Mouse (Mus musculus): ENCODE results near the gene Cldn11. TPM values are rescaled to one million over a fixed set of nuclear protein-coding genes. Genes with fewer than 3 reads are reported as not detected.
A peak's percentile ranks its signal among the peaks of the same experiment; 100 is the strongest.

Gene Cldn11
- polyA plus RNA-seq, 1 experiment from 2014 or later: 3.6 TPM

DNA sequence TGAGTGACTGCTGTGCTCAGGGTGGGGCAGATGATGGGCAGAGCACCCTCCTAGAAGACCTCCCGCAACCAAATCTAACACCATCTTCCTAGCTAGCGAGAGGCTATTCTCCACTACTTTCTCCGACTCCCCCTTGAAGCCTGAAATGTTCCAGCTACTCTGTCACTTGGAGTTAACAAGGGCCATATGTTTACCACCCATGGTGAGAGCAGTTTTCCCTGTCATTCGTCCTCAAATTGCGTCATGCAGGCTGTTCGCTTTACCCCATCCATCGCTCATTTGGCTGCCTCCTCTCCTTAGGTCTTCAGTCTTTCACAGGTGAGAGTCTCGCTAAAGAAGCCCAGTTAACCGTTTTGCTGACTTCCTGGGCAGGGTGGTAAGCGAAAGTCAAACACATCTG lies 41.7 kb downstream of the Cldn11 start:
- H3K9me3 ChIP-seq (ENCODE audit: low read depth, low read length): no peaks in the 10 kb centered on the region
- no peaks in the 10 kb centered on the region for H3K36me3 ChIP-seq (ENCODE audit: insufficient read depth)
- WGBS: 32% methylated on average over 10 of the region's 10 CpGs
- H3K4me2 ChIP-seq: no peak overlapping the region
- DNase-seq: peak; percentile 51
- TF ChIP-seq CTCF (IDR thresholded peaks at IDR 0.05; ENCODE audit: low read depth): no peak
- ATAC-seq (ENCODE audit: insufficient read depth): peak; percentile 35; the same call in 1 of the 2 replicates
- no peaks in the 10 kb centered on the region for H3K27me3 ChIP-seq (ENCODE audit: insufficient read depth, low read length)
- no peaks in the 10 kb centered on the region for H3K4me1 ChIP-seq (ENCODE audit: insufficient read depth)
- no peak overlapping the region for H3K4me3 ChIP-seq (ENCODE audit: low read depth, low read length)
- H3K27ac ChIP-seq (ENCODE audit: low read depth): no peak overlapping the region
- H3K9ac ChIP-seq: no peak overlapping the region

DNA sequence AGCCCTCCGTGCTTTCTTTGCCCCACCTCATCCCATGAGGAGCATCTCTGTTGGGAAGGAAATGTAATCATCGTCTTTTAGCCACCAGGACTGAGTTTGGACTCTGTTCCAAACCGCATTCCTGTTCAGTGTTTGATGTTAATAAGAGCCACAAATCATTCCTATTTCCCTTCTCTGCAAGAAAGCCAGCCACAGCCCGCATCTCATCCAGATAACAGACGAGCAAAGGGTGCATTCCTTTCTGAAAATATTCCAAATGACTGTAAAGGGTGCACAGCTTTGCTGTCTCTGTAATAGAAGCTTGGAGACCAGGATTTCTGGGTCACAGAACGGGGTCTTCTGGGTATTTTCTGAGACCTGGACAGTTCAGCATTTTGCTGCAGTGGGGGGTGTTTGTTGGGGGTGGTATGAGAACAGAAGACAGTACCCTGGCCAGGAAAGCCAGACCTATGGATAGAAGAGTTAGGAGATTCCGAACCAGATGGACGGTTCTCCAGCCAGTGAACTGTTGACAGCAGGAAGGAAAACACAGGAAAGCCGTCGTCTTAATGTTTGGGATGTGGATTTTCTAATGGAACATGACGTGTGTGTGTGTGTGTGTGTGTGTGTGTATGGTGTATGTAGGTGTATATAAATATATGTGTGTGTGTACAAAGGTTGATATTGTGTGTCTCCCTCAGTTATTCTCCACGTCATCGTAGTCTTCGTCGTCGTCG lies 49.6 kb downstream of the Cldn11 start:
- no peak overlapping the region; the same call in 1 of the 2 replicates for H3K9ac ChIP-seq
- H3K36me3 ChIP-seq (ENCODE audit: insufficient read depth): no peaks in the 10 kb centered on the region
- 0 out of 2 replicates have a peak, but pooled peaks cover 4% of the 10 kb centered on the region for H3K4me1 ChIP-seq (ENCODE audit: insufficient read depth)
- H3K4me2 ChIP-seq: no peak overlapping the region
- no peak overlapping the region for H3K27ac ChIP-seq (ENCODE audit: low read depth)
- DNase-seq (peak; percentile 47), ATAC-seq (ENCODE audit: insufficient read depth) (peak; percentile 70; the same call in 1 of the 2 replicates)
- TF ChIP-seq CTCF (IDR thresholded peaks at IDR 0.05; ENCODE audit: low read depth): no peak
- H3K9me3 ChIP-seq (ENCODE audit: low read depth, low read length): no peaks in the 10 kb centered on the region
- WGBS: 55% methylated on average over 17 of the region's 17 CpGs
- no peaks in the 10 kb centered on the region for H3K27me3 ChIP-seq (ENCODE audit: insufficient read depth, low read length)
- no peak overlapping the region for H3K4me3 ChIP-seq (ENCODE audit: low read depth, low read length)

DNA sequence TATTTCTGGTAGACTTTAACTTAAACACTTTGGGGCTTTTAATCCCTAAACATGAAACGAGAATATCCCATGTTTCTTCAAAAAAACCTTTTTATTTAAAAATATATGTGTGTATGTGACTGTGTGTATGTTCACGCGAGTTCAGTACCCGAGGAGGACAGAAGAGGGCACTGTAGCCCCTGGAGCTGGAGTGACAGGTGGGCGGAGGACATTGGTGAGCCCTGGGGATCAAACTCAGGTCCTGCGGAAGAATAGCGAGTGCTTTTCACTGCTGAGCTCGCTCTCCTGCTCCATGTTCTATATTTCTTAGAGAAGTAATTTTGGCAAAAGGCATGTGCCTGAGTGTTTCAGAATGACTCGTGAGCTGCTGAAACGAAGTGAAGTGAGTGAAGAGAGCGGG lies 54.2 kb downstream of the Cldn11 start:
- H3K4me2 ChIP-seq: no peak overlapping the region
- WGBS: 82% methylated on average over 11 of the region's 11 CpGs
- no peak overlapping the region for H3K4me3 ChIP-seq (ENCODE audit: low read depth, low read length)
- DNase-seq (no peak), ATAC-seq (ENCODE audit: insufficient read depth) (no peak)
- no peak overlapping the region for H3K9ac ChIP-seq
- H3K27ac ChIP-seq (ENCODE audit: low read depth): no peak overlapping the region
- H3K9me3 ChIP-seq (ENCODE audit: low read depth, low read length): no peaks in the 10 kb centered on the region
- H3K27me3 ChIP-seq (ENCODE audit: insufficient read depth, low read length): no peaks in the 10 kb centered on the region
- H3K4me1 ChIP-seq (ENCODE audit: insufficient read depth): peaks cover 12% of the 10 kb centered on the region
- no peaks in the 10 kb centered on the region for H3K36me3 ChIP-seq (ENCODE audit: insufficient read depth)
- 0 out of 2 replicates have a peak, but pooled peaks have one; percentile 11 for TF ChIP-seq CTCF (IDR thresholded peaks at IDR 0.05; ENCODE audit: low read depth)

DNA sequence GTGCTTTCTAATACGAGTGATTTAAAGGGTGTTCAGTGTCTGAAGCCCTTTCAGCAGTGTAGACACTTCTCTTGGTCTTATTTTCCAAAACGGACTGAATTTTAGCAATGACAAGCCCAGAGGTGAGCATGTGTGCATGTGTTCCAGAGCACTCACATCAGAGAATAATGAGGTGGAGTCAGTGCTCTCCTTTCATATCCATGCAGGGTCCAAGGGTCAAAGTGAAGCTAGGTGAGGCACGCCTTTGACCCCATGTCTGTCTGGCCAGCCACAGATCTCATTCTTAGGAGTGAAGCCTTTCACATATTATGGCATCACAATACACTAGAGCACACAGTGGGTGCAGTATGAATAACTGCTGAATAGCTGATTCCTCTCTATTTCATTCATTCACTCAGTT lies 55.4 kb downstream of the Cldn11 start:
- no peaks in the 10 kb centered on the region for H3K36me3 ChIP-seq (ENCODE audit: insufficient read depth)
- WGBS: 63% methylated on average over 3 of the region's 3 CpGs
- no peak for TF ChIP-seq CTCF (IDR thresholded peaks at IDR 0.05; ENCODE audit: low read depth)
- H3K4me2 ChIP-seq: no peak overlapping the region
- no peak for DNase-seq
- H3K4me3 ChIP-seq (ENCODE audit: low read depth, low read length): no peak overlapping the region
- ATAC-seq (ENCODE audit: insufficient read depth): no peak
- H3K4me1 ChIP-seq (ENCODE audit: insufficient read depth): peaks cover 8% of the 10 kb centered on the region
- H3K27me3 ChIP-seq (ENCODE audit: insufficient read depth, low read length): no peaks in the 10 kb centered on the region
- H3K9me3 ChIP-seq (ENCODE audit: low read depth, low read length): no peaks in the 10 kb centered on the region
- no peak overlapping the region for H3K9ac ChIP-seq
- H3K27ac ChIP-seq (ENCODE audit: low read depth): no peak overlapping the region

DNA sequence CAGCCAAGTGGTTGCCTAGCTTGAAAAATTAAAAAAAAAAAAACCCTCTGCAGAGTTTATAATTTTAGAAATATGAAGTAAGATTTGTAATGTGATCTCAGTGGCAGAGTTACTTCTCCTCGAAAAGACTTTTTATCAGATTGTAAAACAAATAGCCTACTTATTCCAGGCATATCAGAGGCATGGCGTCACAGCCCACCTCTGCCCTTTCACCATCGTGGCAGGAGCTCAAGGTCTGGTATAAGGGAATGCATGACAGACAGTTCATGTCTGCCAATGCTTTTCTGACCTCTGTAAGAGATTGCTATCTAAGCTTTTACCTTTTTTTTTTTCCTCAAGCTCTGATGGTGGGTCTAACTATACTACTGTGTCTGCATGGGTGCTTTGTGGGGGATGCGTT lies 58.3 kb downstream of the Cldn11 start:
- Histone ChIP-seq H3K9ac (no peak overlapping the region), H3K4me1 (ENCODE audit: insufficient read depth) (peaks cover 8% of the 10 kb centered on the region), H3K4me2 (no peak overlapping the region), H3K9me3 (ENCODE audit: low read depth, low read length) (no peaks in the 10 kb centered on the region), H3K27me3 (ENCODE audit: insufficient read depth, low read length) (no peaks in the 10 kb centered on the region), H3K4me3 (ENCODE audit: low read depth, low read length) (no peak overlapping the region), H3K27ac (ENCODE audit: low read depth) (no peak overlapping the region), H3K36me3 (ENCODE audit: insufficient read depth) (no peaks in the 10 kb centered on the region)
- 25% methylated on average over 4 of the region's 4 CpGs for WGBS
- DNase-seq (no peak), ATAC-seq (ENCODE audit: insufficient read depth) (peak; percentile 42; the same call in 1 of the 2 replicates)
- no peak for TF ChIP-seq CTCF (IDR thresholded peaks at IDR 0.05; ENCODE audit: low read depth)

DNA sequence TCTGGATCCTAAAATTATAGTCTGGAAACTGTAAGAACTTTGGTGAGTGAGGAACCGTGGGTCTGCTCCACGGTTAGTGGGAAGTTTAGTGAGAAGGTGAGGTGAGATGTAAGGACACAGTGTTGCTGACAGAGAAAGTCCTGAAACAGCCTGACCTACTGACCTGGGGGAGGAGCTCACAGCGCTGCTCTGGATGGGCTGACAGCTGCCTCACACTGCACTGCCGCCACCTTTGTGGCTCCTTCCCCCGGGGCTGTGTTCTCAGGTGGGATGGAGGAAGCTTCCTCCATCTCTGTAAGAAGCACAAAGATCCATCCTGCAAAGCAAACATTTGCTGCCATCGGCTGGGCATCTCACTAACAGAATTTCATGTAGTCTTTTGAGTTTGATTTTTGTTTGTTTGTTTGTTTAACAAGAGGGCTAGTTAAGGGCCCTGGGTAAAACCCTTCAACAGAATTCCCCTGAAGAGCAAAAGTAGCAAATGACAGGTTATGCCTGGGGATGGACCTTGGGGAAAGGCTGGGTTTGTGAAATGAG lies 58.8 kb downstream of the Cldn11 start:
- Histone ChIP-seq H3K4me3 (ENCODE audit: low read depth, low read length) (no peak overlapping the region), H3K36me3 (ENCODE audit: insufficient read depth) (no peaks in the 10 kb centered on the region), H3K4me1 (ENCODE audit: insufficient read depth) (peaks cover 8% of the 10 kb centered on the region), H3K27ac (ENCODE audit: low read depth) (no peak overlapping the region; the same call in 1 of the 2 replicates), H3K27me3 (ENCODE audit: insufficient read depth, low read length) (no peaks in the 10 kb centered on the region), H3K9ac (no peak overlapping the region; the same call in 1 of the 2 replicates), H3K9me3 (ENCODE audit: low read depth, low read length) (no peaks in the 10 kb centered on the region), H3K4me2 (peak overlapping the region; percentile 48)
- DNase-seq: no peak
- ATAC-seq (ENCODE audit: insufficient read depth): peak; percentile 22; the same call in 1 of the 2 replicates
- no peak for TF ChIP-seq CTCF (IDR thresholded peaks at IDR 0.05; ENCODE audit: low read depth)
- WGBS: 9% methylated on average over 6 of the region's 6 CpGs

DNA sequence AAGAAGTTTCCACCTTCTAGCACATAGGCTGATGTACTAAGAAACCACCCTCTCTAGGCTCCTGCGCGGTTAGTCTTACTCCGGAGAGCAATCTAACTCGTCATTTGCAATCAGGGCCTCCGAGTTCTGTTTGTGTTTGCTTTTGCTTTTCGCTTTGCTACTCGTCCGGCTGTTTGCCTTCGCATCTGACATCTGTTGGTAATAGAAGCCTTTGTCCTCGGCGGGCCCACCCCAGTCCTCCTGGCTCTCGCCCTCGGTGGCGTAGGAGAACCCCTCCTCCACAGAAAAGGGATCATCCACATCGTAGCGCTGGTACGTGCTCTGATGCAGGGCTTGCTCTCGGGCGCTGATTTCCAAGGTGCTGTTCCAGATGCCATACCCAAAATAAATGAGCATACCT lies 59.3 kb downstream of the Cldn11 start:
- Histone ChIP-seq H3K4me1 (ENCODE audit: insufficient read depth) (peaks cover 8% of the 10 kb centered on the region), H3K4me2 (peak overlapping the region; percentile 48), H3K27ac (ENCODE audit: low read depth) (no peak overlapping the region), H3K27me3 (ENCODE audit: insufficient read depth, low read length) (no peaks in the 10 kb centered on the region), H3K4me3 (ENCODE audit: low read depth, low read length) (peak overlapping the region; percentile 10; the same call in 1 of the 2 replicates), H3K9me3 (ENCODE audit: low read depth, low read length) (no peaks in the 10 kb centered on the region), H3K36me3 (ENCODE audit: insufficient read depth) (no peaks in the 10 kb centered on the region), H3K9ac (peak overlapping the region; percentile 9; the same call in 1 of the 2 replicates)
- TF ChIP-seq CTCF (IDR thresholded peaks at IDR 0.05; ENCODE audit: low read depth): no peak
- ATAC-seq (ENCODE audit: insufficient read depth): peak; percentile 66; the same call in 1 of the 2 replicates
- 4% methylated on average over 19 of the region's 19 CpGs for WGBS
- DNase-seq: peak; percentile 38
